In genomic region chr11:30118038-30118437, GRCm38 (mm10) we compare ENCODE assay signal across 28 mouse cellular contexts.
A peak's percentile ranks its signal among the peaks of the same experiment; 100 is the strongest.
DNase-seq lines count a peak whose midpoint lies in the region; ATAC-seq and TF ChIP-seq lines count a peak whose summit lies in the region.
"Had no signal": no experiment of that assay in that cellular context is flagged by ENCODE, and none has a peak within 500 bp of the region (broad histone marks: within the 10 kb centered on the region; RNA-seq: fewer than 3 reads in every experiment).

No protein-coding gene starts in this region.

- no peak overlapping the region for H3K4me2 ChIP-seq in neural tube, embryonic 15.5 days
- H3K4me2 ChIP-seq: heart, embryonic 12.5 days; heart, embryonic 15.5 days; hindbrain, embryonic 13.5 days; intestine, embryonic 15.5 days had no signal

- peaks cover 0 to 3% of the 10 kb centered on the region in 2 experiments; a peak in 1 of 4 replicates for H3K4me1 ChIP-seq in ES-E14 (ENCODE audit: control insufficient read depth in 2 of 2, insufficient read depth in 2 of 2, low read length in 2 of 2, poor library complexity in 1 of 2)
- no peaks in the 10 kb centered on the region for H3K4me1 ChIP-seq in neural tube, embryonic 15.5 days
- H3K4me1 ChIP-seq: heart, embryonic 12.5 days; heart, embryonic 15.5 days; hindbrain, embryonic 10.5 days; hindbrain, embryonic 13.5 days; intestine, embryonic 15.5 days had no signal

- H3K36me3 ChIP-seq in ES-E14 (ENCODE audit: control insufficient read depth, insufficient read depth, low read length, poor library complexity, severe bottlenecking) = peaks cover 38% of the 10 kb centered on the region
- peaks cover 96% of the 10 kb centered on the region for H3K36me3 ChIP-seq in neural tube, embryonic 15.5 days

- in situ Hi-C loops in ES-E14 (cut with MboI; ENCODE audit: low sequenced_read_pairs in 2 of 2, unreplicated experiment in 2 of 2) = no loop called here

- no peak overlapping the region for H3K9ac ChIP-seq in ES-E14 (ENCODE audit: insufficient read depth, low read depth, low read length, poor library complexity, severe bottlenecking)
- no peak overlapping the region for H3K9ac ChIP-seq in neural tube, embryonic 15.5 days (replicated peaks)
- H3K9ac ChIP-seq: forebrain, postnatal 0 days; heart, embryonic 12.5 days; heart, embryonic 15.5 days; hindbrain, embryonic 13.5 days; intestine, embryonic 15.5 days had no signal

- no peaks in the 10 kb centered on the region for H3K27me3 ChIP-seq in neural tube, embryonic 15.5 days (replicated peaks)
- H3K27me3 ChIP-seq: heart, embryonic 12.5 days; heart, embryonic 15.5 days; hindbrain, embryonic 13.5 days; intestine, embryonic 15.5 days had no signal

- 93% methylated on average over 4 of the region's 4 CpGs for WGBS in neural tube, embryonic 15.5 days

- peak overlapping the region; percentile 40; the same call in 1 of the 2 replicates for H3K27ac ChIP-seq in ES-E14 (ENCODE audit: insufficient read depth, low read depth, low read length, poor library complexity, severe bottlenecking)
- no peak overlapping the region for H3K27ac ChIP-seq in neural tube, embryonic 15.5 days (replicated peaks)
- H3K27ac ChIP-seq: heart, embryonic 15.5 days; hindbrain, embryonic 10.5 days; hindbrain, embryonic 13.5 days; intestine, embryonic 15.5 days had no signal

- H3K9me3 ChIP-seq in ES-E14 (ENCODE audit: control insufficient read depth, insufficient read depth, low read depth, low read length) = no peaks in the 10 kb centered on the region
- no peaks in the 10 kb centered on the region for H3K9me3 ChIP-seq in neural tube, embryonic 15.5 days (replicated peaks)
- H3K9me3 ChIP-seq: heart, embryonic 12.5 days; heart, embryonic 15.5 days; hindbrain, embryonic 10.5 days; hindbrain, embryonic 13.5 days; intestine, embryonic 15.5 days had no signal

- DNase-seq in heart, adult 11 months = peak; percentile 87
- no peak for DNase-seq in heart, adult 18-20 months
- DNase-seq in ES-E14 (ENCODE audit: low read depth, low spot score) (peak; percentile 39), WW6 (ENCODE audit: low read depth, low spot score) (peak; percentile 9)
- no peak for DNase-seq in cerebellum, adult 8-10 months
- DNase-seq in thymus, postnatal 36 days = no peak
- DNase-seq: adrenal gland, adult 8-10 months; adrenal gland, postnatal 25 days; cerebellum, adult 11-12 months; cerebellum, adult 9-10 months; cerebellum, postnatal 14 days; forebrain, postnatal 0 days; gastrocnemius, postnatal 10 days; gastrocnemius, postnatal 36 days; heart, postnatal 10 days; heart, postnatal 36 days; kidney, adult 11 months had no signal

- 0 out of 2 replicates have a peak, but pooled peaks have one; percentile 19 for ATAC-seq in neutrophil, adult 5-6 weeks (ENCODE audit: extremely low read depth, insufficient number of reproducible peaks, low FRiP score, poor library complexity, severe bottlenecking)
- ATAC-seq in neural tube, embryonic 15.5 days (ENCODE audit: low FRiP score) = no peak
- ATAC-seq: activated CD4-positive, CD25-positive, alpha-beta regulatory T cell, adult 4 months; CD4-positive, CD25-positive, alpha-beta regulatory T cell, adult 4 months; forebrain, embryonic 14.5 days; forebrain, postnatal 0 days; hindbrain, embryonic 16.5 days; intestine, embryonic 15.5 days had no signal

- no peak overlapping the region for H3K4me3 ChIP-seq in ES-E14 (ENCODE audit: insufficient read depth in 1 of 2, low read depth in 1 of 2, low read length in 2 of 2, poor library complexity in 1 of 2, severe bottlenecking in 1 of 2)
- H3K4me3 ChIP-seq in neural tube, embryonic 15.5 days (replicated peaks) = no peak overlapping the region
- H3K4me3 ChIP-seq: heart, embryonic 12.5 days; heart, embryonic 15.5 days; hindbrain, embryonic 10.5 days; hindbrain, embryonic 13.5 days; intestine, embryonic 15.5 days had no signal

TF ChIP-seq in ES-E14, 5 proteins besides CTCF, POLR2A, EP300 and RAD21:
- TF ChIP-seq ZNF384 (IDR thresholded peaks at IDR 0.05; ENCODE audit: low read depth, low read length) = no peak
- TF ChIP-seq ZC3H11A (IDR thresholded peaks at IDR 0.05; ENCODE audit: borderline replicate concordance, low read depth, low read length) = no peak
- no peak for TF ChIP-seq CHD2 (IDR thresholded peaks at IDR 0.05; ENCODE audit: low read depth, low read length)
- TF ChIP-seq HCFC1 (IDR thresholded peaks at IDR 0.05; ENCODE audit: borderline replicate concordance, insufficient read depth, low read length) = no peak
- no peak for TF ChIP-seq MAFK (IDR thresholded peaks at IDR 0.05; ENCODE audit: insufficient read depth, low read depth, low read length)

Comparison
In these comparisons a context has a peak if more than half of its experiments do, and no peak if none do; other contexts are left out.
1. DNase-seq: peak in heart, adult 11 months (single experiment), ES-E14 (single experiment) and WW6 (single experiment); none in heart, adult 18-20 months (0 of 2), cerebellum, adult 8-10 months (single experiment) and thymus, postnatal 36 days (0 of 2).